Mouse (Mus musculus): ENCODE results near the gene Vasp. TPM values are rescaled to one million over a fixed set of nuclear protein-coding genes. Genes with fewer than 3 reads are reported as not detected.

Vasp gene
- polyA plus RNA-seq, 1 experiment, result 325 TPM

DNA sequence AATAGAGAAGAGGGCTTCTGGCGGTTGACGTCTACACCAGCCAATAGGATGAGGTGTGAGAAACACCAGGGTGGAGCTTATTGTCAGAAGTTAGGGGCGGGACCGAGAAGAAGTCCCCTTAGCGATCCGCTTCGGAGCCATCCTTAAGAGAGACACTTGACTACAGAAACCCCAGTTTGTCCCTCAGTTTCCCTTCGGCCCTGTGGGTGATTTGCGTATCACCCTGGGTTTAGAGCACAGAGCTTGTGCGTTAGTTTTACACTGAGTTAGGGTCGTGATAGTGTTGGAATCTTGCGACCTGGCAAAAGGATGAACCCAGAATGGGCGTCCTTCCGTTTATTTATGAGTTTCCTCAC lies 42.8 kb downstream of the Vasp start:
- H3K36me3 ChIP-seq (ENCODE audit: control insufficient read depth, insufficient read depth, low read length), result no peaks in the 10 kb centered on the region
- no peaks in the 10 kb centered on the region for H3K27me3 ChIP-seq (ENCODE audit: control insufficient read depth, insufficient read depth, low read length)
- H3K4me3 ChIP-seq (ENCODE audit: control insufficient read depth, insufficient read depth, low read length), result peak overlapping the region; percentile 54
- H3K27ac ChIP-seq (ENCODE audit: control insufficient read depth, insufficient read depth, low read length), result peak overlapping the region; percentile 61
- H3K4me1 ChIP-seq (replicated peaks; ENCODE audit: control insufficient read depth, insufficient read depth, low read length), result peaks cover 8% of the 10 kb centered on the region
- TF ChIP-seq CTCF (IDR thresholded peaks at IDR 0.05; ENCODE audit: borderline replicate concordance, control insufficient read depth, extremely low read depth, insufficient read depth, low read length, poor library complexity) (no peak), POLR2A (IDR thresholded peaks at IDR 0.05; ENCODE audit: control insufficient read depth, extremely low read depth, insufficient read depth, low read length, poor library complexity) (no peak)
- 1% methylated on average over 14 of the region's 14 CpGs for WGBS
- DNase-seq, result no peak

DNA sequence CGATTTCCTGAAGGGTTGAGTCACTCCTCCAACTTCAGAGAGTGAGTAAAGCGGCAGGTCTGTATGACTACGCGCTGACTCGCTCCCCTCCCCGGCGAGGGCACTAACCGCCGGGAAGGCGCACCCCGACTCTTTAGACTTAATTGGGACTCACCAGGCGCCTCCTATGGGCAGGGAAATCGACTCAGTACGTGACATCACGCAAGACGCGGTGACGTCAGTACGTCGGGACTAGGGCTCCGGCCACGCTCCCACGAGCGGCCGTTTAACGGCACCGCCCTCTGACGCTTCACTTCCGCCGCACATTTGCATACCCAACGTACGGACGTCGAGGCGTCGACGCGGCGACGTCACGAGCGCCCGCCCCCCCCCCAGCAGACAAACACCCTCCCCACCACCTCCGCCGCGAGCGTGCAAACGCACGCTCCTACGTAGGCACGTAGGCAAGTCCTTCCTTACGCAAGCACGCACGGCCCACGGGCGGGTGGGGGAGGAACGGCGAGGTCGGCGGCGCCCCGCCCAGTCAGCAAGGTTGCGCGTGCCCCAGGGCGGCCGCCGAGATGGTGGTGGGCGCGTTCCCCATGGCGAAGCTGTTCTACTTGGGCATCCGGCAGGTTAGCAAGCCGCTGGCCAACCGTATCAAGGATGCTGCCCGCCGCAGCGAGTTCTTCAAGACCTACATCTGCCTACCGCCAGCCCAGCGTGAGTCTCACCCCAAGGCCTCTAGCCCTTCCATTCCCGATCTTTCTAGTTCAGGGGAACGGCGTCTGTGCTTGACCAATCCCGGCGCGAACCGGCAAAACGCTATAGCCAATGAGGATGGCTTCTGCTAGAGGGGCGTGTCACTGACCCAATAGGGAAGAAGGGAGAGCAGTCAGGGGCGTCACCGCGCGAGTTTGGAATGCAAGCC lies 43.5 kb downstream of the Vasp start, which contains the start of gene Opa3:
Opa3 (plus strand) TSS at position 452 of the 910 bp plus-strand sequence.
- WGBS, result under 1% methylated on average over 91 of the region's 91 CpGs

DNA sequence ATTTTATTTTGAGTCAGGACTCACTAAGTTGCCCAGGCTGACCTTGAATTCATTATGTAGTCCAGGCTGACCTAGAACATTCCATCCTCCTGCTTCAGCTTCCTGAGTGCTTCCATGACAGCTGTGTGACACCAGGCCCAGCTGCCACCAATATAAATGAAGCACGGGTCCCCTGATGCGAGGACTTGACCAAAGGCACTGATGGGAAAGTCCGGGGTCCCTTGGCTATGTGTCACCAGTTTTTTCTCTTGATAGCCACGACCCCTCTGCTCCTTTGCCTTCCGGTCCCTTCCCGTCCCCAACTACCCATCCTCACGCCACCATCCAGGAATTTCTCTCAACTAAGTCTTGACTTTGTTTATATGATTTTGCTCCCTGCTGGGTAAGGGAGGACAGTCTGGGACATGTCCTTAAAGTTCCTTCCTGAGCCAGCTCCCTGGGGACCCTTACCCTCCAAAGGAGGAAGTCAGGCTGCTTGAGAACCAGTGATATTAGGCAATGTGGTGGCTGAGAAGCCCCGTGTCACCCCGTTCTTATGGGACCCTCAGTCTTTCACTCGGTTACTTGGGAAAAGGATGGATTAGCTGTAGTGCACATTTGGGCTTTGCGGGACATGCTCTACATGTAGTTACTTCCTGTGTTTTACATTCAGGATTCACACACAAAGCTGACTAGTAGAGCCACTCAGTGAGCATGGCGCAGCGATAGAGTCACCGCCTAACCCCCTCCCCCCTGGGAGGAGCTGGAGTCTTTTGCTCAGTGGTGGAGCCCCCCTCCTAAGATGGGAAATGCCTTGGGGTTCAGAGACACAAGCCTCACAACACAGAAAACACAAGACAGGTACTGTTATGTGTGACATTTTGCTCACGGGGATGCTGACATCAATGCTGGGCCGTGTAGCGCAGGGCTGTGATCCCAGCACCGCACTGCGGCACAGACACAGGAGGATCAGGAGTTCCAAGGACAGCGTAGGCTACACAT lies 44.5 kb downstream of the Vasp start:
- Histone ChIP-seq H3K36me3 (ENCODE audit: control insufficient read depth, insufficient read depth, low read length) (no peaks in the 10 kb centered on the region), H3K27me3 (ENCODE audit: control insufficient read depth, insufficient read depth, low read length) (no peaks in the 10 kb centered on the region), H3K4me1 (replicated peaks; ENCODE audit: control insufficient read depth, insufficient read depth, low read length) (peaks cover 8% of the 10 kb centered on the region), H3K4me3 (ENCODE audit: control insufficient read depth, insufficient read depth, low read length) (peak overlapping the region; percentile 63), H3K27ac (ENCODE audit: control insufficient read depth, insufficient read depth, low read length) (peak overlapping the region; percentile 91)
- DNase-seq, result peak; percentile 60
- 26% methylated on average over 20 of the region's 20 CpGs for WGBS
- TF ChIP-seq POLR2A (IDR thresholded peaks at IDR 0.05; ENCODE audit: control insufficient read depth, extremely low read depth, insufficient read depth, low read length, poor library complexity) (no peak), CTCF (IDR thresholded peaks at IDR 0.05; ENCODE audit: borderline replicate concordance, control insufficient read depth, extremely low read depth, insufficient read depth, low read length, poor library complexity) (no peak)

More for the DNA sequence above, 43.5 kb downstream of the Vasp start, which contains the start of gene Opa3:
- Histone ChIP-seq H3K27ac (ENCODE audit: control insufficient read depth, insufficient read depth, low read length) (peak within 1 kb of the TSS; percentile 91), H3K4me3 (ENCODE audit: control insufficient read depth, insufficient read depth, low read length) (peak within 1 kb of the TSS; percentile 65), H3K36me3 (ENCODE audit: control insufficient read depth, insufficient read depth, low read length) (no peaks in the 10 kb centered on the region), H3K27me3 (ENCODE audit: control insufficient read depth, insufficient read depth, low read length) (no peaks in the 10 kb centered on the region), H3K4me1 (replicated peaks; ENCODE audit: control insufficient read depth, insufficient read depth, low read length) (peaks cover 8% of the 10 kb centered on the region)
- TF ChIP-seq POLR2A (IDR thresholded peaks at IDR 0.05; ENCODE audit: control insufficient read depth, extremely low read depth, insufficient read depth, low read length, poor library complexity), result peak; percentile 89
- TF ChIP-seq CTCF (IDR thresholded peaks at IDR 0.05; ENCODE audit: borderline replicate concordance, control insufficient read depth, extremely low read depth, insufficient read depth, low read length, poor library complexity), result 0 out of 2 replicates have a peak, but pooled peaks have one; percentile 33
- DNase-seq, result peak; percentile 98

DNA sequence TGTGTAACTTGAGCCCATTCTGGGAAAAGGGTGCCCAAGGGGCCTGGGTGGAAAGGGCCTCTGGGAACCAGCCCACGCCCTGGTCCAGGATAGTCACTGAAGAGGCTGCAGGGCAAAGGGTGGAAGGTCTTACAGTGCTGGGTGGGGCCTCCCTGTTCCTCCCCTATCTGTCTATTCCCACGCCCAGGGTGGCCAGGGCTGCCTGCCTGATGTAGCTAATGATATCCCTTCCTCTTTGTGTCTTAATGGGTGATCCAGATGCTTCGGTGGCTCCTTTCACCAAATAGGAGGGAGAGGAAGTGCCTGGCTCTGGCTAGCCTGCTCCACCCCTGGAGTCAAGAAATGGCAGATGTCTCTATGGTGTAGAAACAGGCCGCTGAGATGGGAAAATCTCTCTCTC lies 46.7 kb downstream of the Vasp start:
- WGBS, result 82% methylated on average over 4 of the region's 4 CpGs
- DNase-seq, result no peak
- Histone ChIP-seq H3K27ac (ENCODE audit: control insufficient read depth, insufficient read depth, low read length) (no peak overlapping the region), H3K4me3 (ENCODE audit: control insufficient read depth, insufficient read depth, low read length) (no peak overlapping the region), H3K4me1 (replicated peaks; ENCODE audit: control insufficient read depth, insufficient read depth, low read length) (peaks cover 8% of the 10 kb centered on the region), H3K36me3 (ENCODE audit: control insufficient read depth, insufficient read depth, low read length) (no peaks in the 10 kb centered on the region), H3K27me3 (ENCODE audit: control insufficient read depth, insufficient read depth, low read length) (no peaks in the 10 kb centered on the region)
- TF ChIP-seq CTCF (IDR thresholded peaks at IDR 0.05; ENCODE audit: borderline replicate concordance, control insufficient read depth, extremely low read depth, insufficient read depth, low read length, poor library complexity) (no peak), POLR2A (IDR thresholded peaks at IDR 0.05; ENCODE audit: control insufficient read depth, extremely low read depth, insufficient read depth, low read length, poor library complexity) (no peak)

DNA sequence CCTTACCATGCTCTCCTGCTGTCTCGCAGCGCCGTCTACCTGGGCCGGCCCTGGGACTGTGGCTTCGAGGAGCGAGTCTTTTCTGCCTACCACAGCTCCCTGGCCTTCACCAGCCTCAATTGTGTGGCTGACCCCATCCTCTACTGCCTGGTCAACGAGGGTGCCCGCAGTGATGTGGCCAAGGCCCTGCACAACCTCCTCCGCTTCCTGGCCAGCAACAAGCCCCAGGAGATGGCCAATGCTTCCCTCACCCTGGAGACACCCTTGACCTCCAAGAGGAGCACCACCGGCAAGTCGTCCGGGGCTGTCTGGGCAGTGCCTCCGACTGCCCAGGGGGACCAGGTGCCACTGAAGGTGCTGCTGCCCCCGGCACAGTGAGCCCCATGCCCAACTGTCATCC lies 48.7 kb downstream of the Vasp start:
- H3K4me1 ChIP-seq (replicated peaks; ENCODE audit: control insufficient read depth, insufficient read depth, low read length), result peaks cover 8% of the 10 kb centered on the region
- no peak overlapping the region for H3K27ac ChIP-seq (ENCODE audit: control insufficient read depth, insufficient read depth, low read length)
- no peaks in the 10 kb centered on the region for H3K36me3 ChIP-seq (ENCODE audit: control insufficient read depth, insufficient read depth, low read length)
- TF ChIP-seq CTCF (IDR thresholded peaks at IDR 0.05; ENCODE audit: borderline replicate concordance, control insufficient read depth, extremely low read depth, insufficient read depth, low read length, poor library complexity) (no peak), POLR2A (IDR thresholded peaks at IDR 0.05; ENCODE audit: control insufficient read depth, extremely low read depth, insufficient read depth, low read length, poor library complexity) (no peak)
- H3K27me3 ChIP-seq (ENCODE audit: control insufficient read depth, insufficient read depth, low read length), result no peaks in the 10 kb centered on the region
- 99% methylated on average over 14 of the region's 14 CpGs for WGBS
- no peak for DNase-seq
- H3K4me3 ChIP-seq (ENCODE audit: control insufficient read depth, insufficient read depth, low read length), result no peak overlapping the region

DNA sequence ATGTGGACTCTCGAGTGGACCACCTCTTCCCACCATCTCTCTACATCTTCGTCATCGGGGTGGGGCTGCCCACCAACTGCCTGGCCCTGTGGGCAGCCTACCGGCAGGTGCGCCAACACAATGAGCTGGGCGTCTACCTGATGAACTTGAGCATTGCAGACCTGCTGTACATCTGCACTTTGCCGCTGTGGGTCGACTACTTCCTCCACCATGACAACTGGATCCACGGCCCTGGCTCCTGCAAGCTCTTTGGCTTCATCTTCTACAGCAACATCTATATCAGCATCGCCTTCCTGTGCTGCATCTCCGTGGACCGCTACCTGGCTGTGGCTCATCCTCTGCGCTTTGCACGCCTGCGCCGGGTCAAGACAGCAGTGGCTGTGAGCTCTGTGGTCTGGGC lies 49.4 kb downstream of the Vasp start:
- Histone ChIP-seq H3K4me1 (replicated peaks; ENCODE audit: control insufficient read depth, insufficient read depth, low read length) (peaks cover 8% of the 10 kb centered on the region), H3K36me3 (ENCODE audit: control insufficient read depth, insufficient read depth, low read length) (no peaks in the 10 kb centered on the region), H3K27ac (ENCODE audit: control insufficient read depth, insufficient read depth, low read length) (no peak overlapping the region), H3K4me3 (ENCODE audit: control insufficient read depth, insufficient read depth, low read length) (no peak overlapping the region), H3K27me3 (ENCODE audit: control insufficient read depth, insufficient read depth, low read length) (no peaks in the 10 kb centered on the region)
- DNase-seq, result no peak
- 95% methylated on average over 16 of the region's 16 CpGs for WGBS
- TF ChIP-seq POLR2A (IDR thresholded peaks at IDR 0.05; ENCODE audit: control insufficient read depth, extremely low read depth, insufficient read depth, low read length, poor library complexity), result no peak
- TF ChIP-seq CTCF (IDR thresholded peaks at IDR 0.05; ENCODE audit: borderline replicate concordance, control insufficient read depth, extremely low read depth, insufficient read depth, low read length, poor library complexity), result no peak

Measured in thymus, adult 2 months (tissue).